Mouse (Mus musculus): ENCODE measurements around the gene Myo6. TPM values are rescaled to one million over a fixed set of nuclear protein-coding genes. Genes with fewer than 3 reads are reported as not detected.

The Myo6 gene
- total and polyA plus RNA-seq, 2 experiments from 2014 or later = 19.9 to 31.7 TPM

GRCm38 (mm10) chr9:80333998-80334605 lies 169.3 kb downstream of the Myo6 start:
- Histone ChIP-seq H3K27me3 (ENCODE audit: insufficient read depth, low read length) (no peaks in the 10 kb centered on the region), H3K9me3 (ENCODE audit: low read length) (no peaks in the 10 kb centered on the region), H3K4me3 (ENCODE audit: low read depth, low read length) (no peak overlapping the region), H3K27ac (ENCODE audit: low read depth, low read length) (no peak overlapping the region), H3K36me3 (ENCODE audit: insufficient read depth) (no peaks in the 10 kb centered on the region), H3K4me1 (ENCODE audit: insufficient read depth) (0 out of 2 replicates have a peak, but pooled peaks cover 3% of the 10 kb centered on the region), H3K4me2 (ENCODE audit: low read depth) (no peak overlapping the region), H3K9ac (no peak overlapping the region)
- no peak for TF ChIP-seq CTCF (IDR thresholded peaks at IDR 0.05; ENCODE audit: low read depth)
- WGBS = 59% methylated on average over 14 of the region's 14 CpGs
- no peak for DNase-seq
- no peak for ATAC-seq

- H3K4me2 ChIP-seq (ENCODE audit: low read depth) = no peak overlapping the region
- H3K9ac ChIP-seq = no peak overlapping the region
- DNase-seq = no peak
- H3K4me1 ChIP-seq (ENCODE audit: insufficient read depth) = 0 out of 2 replicates have a peak, but pooled peaks cover 3% of the 10 kb centered on the region
- no peaks in the 10 kb centered on the region for H3K36me3 ChIP-seq (ENCODE audit: insufficient read depth)
- H3K4me3 ChIP-seq (ENCODE audit: low read depth, low read length) = no peak overlapping the region
- 85% methylated on average over 13 of the region's 13 CpGs for WGBS
- no peaks in the 10 kb centered on the region for H3K9me3 ChIP-seq (ENCODE audit: low read length)
- ATAC-seq = no peak
- H3K27ac ChIP-seq (ENCODE audit: low read depth, low read length) = no peak overlapping the region
- no peak for TF ChIP-seq CTCF (IDR thresholded peaks at IDR 0.05; ENCODE audit: low read depth)
- H3K27me3 ChIP-seq (ENCODE audit: insufficient read depth, low read length) = no peaks in the 10 kb centered on the region
Measured at GRCm38 (mm10) chr9:80335660-80336357, 171.0 kb downstream of the Myo6 start.

GRCm38 (mm10) chr9:80338026-80338425 lies 173.2 kb downstream of the Myo6 start:
- no peak for DNase-seq
- 83% methylated on average over 6 of the region's 6 CpGs for WGBS
- H3K27me3 ChIP-seq (ENCODE audit: insufficient read depth, low read length) = no peaks in the 10 kb centered on the region
- no peak for TF ChIP-seq CTCF (IDR thresholded peaks at IDR 0.05; ENCODE audit: low read depth)
- H3K27ac ChIP-seq (ENCODE audit: low read depth, low read length) = no peak overlapping the region
- H3K9me3 ChIP-seq (ENCODE audit: low read length) = no peaks in the 10 kb centered on the region
- H3K36me3 ChIP-seq (ENCODE audit: insufficient read depth) = no peaks in the 10 kb centered on the region
- H3K4me1 ChIP-seq (ENCODE audit: insufficient read depth) = 0 out of 2 replicates have a peak, but pooled peaks cover 3% of the 10 kb centered on the region
- no peak for ATAC-seq
- no peak overlapping the region for H3K4me3 ChIP-seq (ENCODE audit: low read depth, low read length)
- H3K4me2 ChIP-seq (ENCODE audit: low read depth) = no peak overlapping the region
- no peak overlapping the region for H3K9ac ChIP-seq

- Histone ChIP-seq H3K9me3 (ENCODE audit: low read length) (no peaks in the 10 kb centered on the region), H3K27ac (ENCODE audit: low read depth, low read length) (no peak overlapping the region), H3K27me3 (ENCODE audit: insufficient read depth, low read length) (no peaks in the 10 kb centered on the region), H3K9ac (no peak overlapping the region), H3K4me2 (ENCODE audit: low read depth) (no peak overlapping the region), H3K4me3 (ENCODE audit: low read depth, low read length) (no peak overlapping the region), H3K36me3 (ENCODE audit: insufficient read depth) (no peaks in the 10 kb centered on the region), H3K4me1 (ENCODE audit: insufficient read depth) (no peaks in the 10 kb centered on the region)
- 25% methylated on average over 1 of the region's 1 CpGs for WGBS
- no peak for TF ChIP-seq CTCF (IDR thresholded peaks at IDR 0.05; ENCODE audit: low read depth)
- DNase-seq (peak; percentile 7), ATAC-seq (no peak)
Measured at GRCm38 (mm10) chr9:80340927-80341326, 176.1 kb downstream of the Myo6 start.

- no peak overlapping the region for H3K4me3 ChIP-seq (ENCODE audit: low read depth, low read length)
- WGBS = 95% methylated on average over 16 of the region's 16 CpGs
- no peak for ATAC-seq
- no peaks in the 10 kb centered on the region for H3K36me3 ChIP-seq (ENCODE audit: insufficient read depth)
- H3K9me3 ChIP-seq (ENCODE audit: low read length) = no peaks in the 10 kb centered on the region
- H3K27ac ChIP-seq (ENCODE audit: low read depth, low read length) = no peak overlapping the region
- no peaks in the 10 kb centered on the region for H3K27me3 ChIP-seq (ENCODE audit: insufficient read depth, low read length)
- H3K9ac ChIP-seq = no peak overlapping the region
- no peak overlapping the region for H3K4me2 ChIP-seq (ENCODE audit: low read depth)
- H3K4me1 ChIP-seq (ENCODE audit: insufficient read depth) = no peaks in the 10 kb centered on the region
- TF ChIP-seq CTCF (IDR thresholded peaks at IDR 0.05; ENCODE audit: low read depth) = no peak
- no peak for DNase-seq
Measured at GRCm38 (mm10) chr9:80341756-80342155, 176.9 kb downstream of the Myo6 start.

GRCm38 (mm10) chr9:80342520-80342919 lies 177.7 kb downstream of the Myo6 start:
- DNase-seq = no peak
- WGBS = 94% methylated on average over 6 of the region's 6 CpGs
- Histone ChIP-seq H3K4me1 (ENCODE audit: insufficient read depth) (no peaks in the 10 kb centered on the region), H3K4me3 (ENCODE audit: low read depth, low read length) (no peak overlapping the region), H3K27ac (ENCODE audit: low read depth, low read length) (no peak overlapping the region), H3K27me3 (ENCODE audit: insufficient read depth, low read length) (no peaks in the 10 kb centered on the region), H3K4me2 (ENCODE audit: low read depth) (no peak overlapping the region), H3K9ac (no peak overlapping the region), H3K9me3 (ENCODE audit: low read length) (no peaks in the 10 kb centered on the region), H3K36me3 (ENCODE audit: insufficient read depth) (no peaks in the 10 kb centered on the region)
- no peak for ATAC-seq
- no peak for TF ChIP-seq CTCF (IDR thresholded peaks at IDR 0.05; ENCODE audit: low read depth)

- Histone ChIP-seq H3K27me3 (ENCODE audit: insufficient read depth, low read length) (no peaks in the 10 kb centered on the region), H3K4me3 (ENCODE audit: low read depth, low read length) (no peak overlapping the region), H3K4me1 (ENCODE audit: insufficient read depth) (no peaks in the 10 kb centered on the region), H3K27ac (ENCODE audit: low read depth, low read length) (no peak overlapping the region), H3K9ac (no peak overlapping the region), H3K9me3 (ENCODE audit: low read length) (no peaks in the 10 kb centered on the region), H3K4me2 (ENCODE audit: low read depth) (no peak overlapping the region), H3K36me3 (ENCODE audit: insufficient read depth) (no peaks in the 10 kb centered on the region)
- 96% methylated on average over 6 of the region's 6 CpGs for WGBS
- DNase-seq (no peak), ATAC-seq (no peak)
- TF ChIP-seq CTCF (IDR thresholded peaks at IDR 0.05; ENCODE audit: low read depth) = no peak
Measured at GRCm38 (mm10) chr9:80344451-80345000, 179.7 kb downstream of the Myo6 start.

Measured in forebrain, postnatal 0 days (tissue).